Mouse (Mus musculus): ENCODE results near the gene Enoph1. TPM values are rescaled to one million over a fixed set of nuclear protein-coding genes. Genes with fewer than 3 reads are reported as not detected.

Enoph1 gene
- total RNA-seq, 1 experiment from 2014 or later, result 37.5 TPM

DNA sequence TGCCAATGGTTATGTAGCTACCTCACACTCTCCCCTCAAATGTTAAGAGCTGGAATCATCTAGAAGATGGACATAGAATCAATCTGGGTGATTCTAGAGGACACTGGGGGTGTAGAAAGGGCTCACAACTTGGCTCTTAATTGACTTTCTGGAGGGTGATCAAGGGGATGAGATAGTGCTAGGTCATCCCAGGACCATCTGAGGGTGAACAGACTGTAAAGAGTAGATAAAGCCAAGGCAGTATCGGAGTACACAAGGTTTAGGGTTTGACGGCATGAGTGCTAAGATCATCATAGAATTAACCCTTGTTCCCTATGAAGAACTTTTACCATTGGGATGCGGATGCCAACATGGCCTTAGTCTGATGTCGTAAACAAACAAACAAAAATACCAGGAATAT, 58.2 kb downstream of the Enoph1 start:
- no peak for ATAC-seq (replicated peaks in 1 of 2; ENCODE audit: insufficient read depth in 1 of 2, low FRiP score in 2 of 2, low TSS enrichment in 1 of 2, low read depth in 1 of 2, poor library complexity in 2 of 2, severe bottlenecking in 2 of 2)

- ATAC-seq (replicated peaks in 1 of 2; ENCODE audit: insufficient read depth in 1 of 2, low FRiP score in 2 of 2, low TSS enrichment in 1 of 2, low read depth in 1 of 2, poor library complexity in 2 of 2, severe bottlenecking in 2 of 2), result no peak
Measured at GRCm38 (mm10) chr5:100102395-100102794, 62.6 kb downstream of the Enoph1 start.

DNA sequence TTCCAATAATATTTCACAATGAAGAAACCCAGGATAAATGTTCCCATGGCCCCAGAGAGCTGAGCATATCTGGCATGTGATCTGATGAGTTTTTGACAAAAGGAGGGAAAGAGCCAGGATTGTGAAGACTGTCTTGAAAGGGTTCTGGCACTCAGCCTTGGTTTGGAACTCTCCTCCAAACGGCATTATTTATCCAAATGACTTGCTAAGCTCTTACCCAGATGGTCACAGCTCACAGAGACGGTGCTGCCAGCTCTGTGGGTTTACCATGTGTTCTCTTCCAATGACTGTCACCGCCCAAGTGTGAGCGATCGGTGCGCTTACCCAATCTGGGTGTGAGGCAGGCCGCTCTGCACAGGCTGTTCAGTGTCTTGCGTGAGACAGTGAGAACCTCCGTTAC, 69.1 kb downstream of the Enoph1 start:
- no peak for ATAC-seq (replicated peaks in 1 of 2; ENCODE audit: insufficient read depth in 1 of 2, low FRiP score in 2 of 2, low TSS enrichment in 1 of 2, low read depth in 1 of 2, poor library complexity in 2 of 2, severe bottlenecking in 2 of 2)

DNA sequence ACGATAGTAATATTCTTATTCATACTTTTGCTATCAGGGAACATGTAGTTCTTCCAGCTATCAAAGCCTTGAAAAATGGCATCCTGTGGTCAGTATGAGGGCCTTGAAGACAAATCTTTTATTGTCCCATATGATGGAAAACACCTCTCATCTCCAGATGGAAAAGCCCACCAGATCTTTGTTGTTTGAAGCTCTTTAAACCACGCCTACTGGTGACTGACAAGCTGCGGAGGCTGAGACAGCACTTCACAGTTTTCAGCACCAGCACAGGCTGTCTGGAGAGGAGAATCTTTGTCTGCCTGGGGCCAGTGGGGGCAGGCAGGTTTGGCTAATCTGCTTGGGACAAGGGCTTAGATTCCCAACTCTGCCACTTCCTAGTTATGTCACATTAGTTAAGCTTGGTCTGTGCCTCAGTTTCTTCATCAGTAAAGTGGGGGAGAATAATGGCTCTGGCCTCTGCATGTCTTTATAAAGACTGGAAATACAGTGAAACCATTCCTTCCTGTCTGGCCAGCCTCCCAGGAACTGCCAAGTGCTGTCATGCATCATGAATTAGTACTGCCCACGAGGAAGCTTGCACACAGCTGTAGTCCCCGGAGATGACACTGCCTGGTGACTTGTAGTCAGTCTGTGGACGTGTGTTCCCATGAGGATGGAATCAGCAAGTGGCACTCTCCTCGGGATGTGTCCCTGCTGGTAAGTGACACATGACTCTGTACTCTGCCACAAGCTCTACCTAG, 69.9 kb downstream of the Enoph1 start:
- ATAC-seq (replicated peaks in 1 of 2; ENCODE audit: insufficient read depth in 1 of 2, low FRiP score in 2 of 2, low TSS enrichment in 1 of 2, low read depth in 1 of 2, poor library complexity in 2 of 2, severe bottlenecking in 2 of 2), result 0 out of 4 replicates have a peak, but pooled peaks of 1 of the 2 experiments have one; percentile 25

DNA sequence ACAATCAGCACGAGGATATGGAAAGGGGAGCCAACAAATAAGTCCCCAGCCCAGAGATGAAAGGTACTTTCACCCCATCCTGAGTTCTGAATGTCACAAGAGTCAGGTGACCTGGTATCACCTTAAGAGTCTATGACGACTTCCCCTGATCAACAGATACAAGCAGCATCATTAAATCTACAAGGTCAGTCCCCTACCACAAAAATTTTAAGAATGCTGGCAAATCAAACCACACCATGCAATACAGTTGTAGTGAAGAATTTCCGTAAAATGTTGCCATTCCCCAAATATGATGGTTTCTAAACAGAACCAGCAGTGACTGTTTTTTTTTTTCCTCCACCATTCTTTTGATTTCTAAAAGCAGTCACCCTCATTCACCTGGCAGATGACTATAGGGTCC, 70.8 kb downstream of the Enoph1 start:
- no peak for ATAC-seq (replicated peaks in 1 of 2; ENCODE audit: insufficient read depth in 1 of 2, low FRiP score in 2 of 2, low TSS enrichment in 1 of 2, low read depth in 1 of 2, poor library complexity in 2 of 2, severe bottlenecking in 2 of 2)

- no peak for ATAC-seq (replicated peaks in 1 of 2; ENCODE audit: insufficient read depth in 1 of 2, low FRiP score in 2 of 2, low TSS enrichment in 1 of 2, low read depth in 1 of 2, poor library complexity in 2 of 2, severe bottlenecking in 2 of 2)
Measured at GRCm38 (mm10) chr5:100113403-100113802, 73.6 kb downstream of the Enoph1 start.

Other genes starting within 250 kb of the Enoph1 start
- gene Vamp9, start 133.7 kb upstream of the Enoph1 start, total RNA-seq (2017), result not detected in 2 replicates
- gene Hnrnpd, start 61.0 kb upstream of the Enoph1 start, total RNA-seq (2017), result 109 and 121 TPM in 2 replicates
- gene 4930524J08Rik, start 60.9 kb upstream of the Enoph1 start, total RNA-seq (2017), result 2.6 TPM in 1 of 2 replicates, not detected in the other
- 446 and 584 TPM in 2 replicates for gene Hnrnpdl, start 321 bp upstream of the Enoph1 start, total RNA-seq (2017)
- gene Tmem150c, start 119.8 kb downstream of the Enoph1 start, total RNA-seq (2017), result not detected in 2 replicates

Measured in hematopoietic stem cell, adult 5-6 weeks (primary cell).